Mouse (Mus musculus): ENCODE measurements at regions not wholly inside any gene's neighbourhood (a gene's known extent, or its start where the extent isn't known, plus 50 kb on each side); places are given as distances from the start of the nearest gene placed in this dataset.

DNA sequence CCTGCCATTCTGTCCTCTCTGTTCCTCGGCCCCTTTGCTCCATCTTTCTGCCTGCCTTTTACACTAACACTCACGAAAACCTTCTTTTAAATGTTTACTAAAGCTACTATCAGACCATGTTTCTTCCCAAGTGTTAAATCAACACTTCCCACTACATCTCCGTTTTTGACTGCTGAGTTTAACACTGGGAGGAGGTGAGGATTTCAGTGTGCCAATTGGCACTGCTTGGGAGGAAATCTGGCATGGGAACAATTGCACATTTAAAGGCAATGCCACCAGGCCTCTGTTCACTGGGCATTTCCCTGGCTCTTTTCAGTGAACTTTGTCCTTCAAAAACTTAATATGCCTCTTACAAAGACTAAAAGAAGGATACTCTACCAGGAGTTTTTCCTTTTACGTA, 1365.2 kb upstream of the Tenm2 start:
- TF ChIP-seq CTCF (conservative IDR thresholded peaks at IDR 0.05; ENCODE audit: insufficient read depth, insufficient read length, low read depth, low read length) = no peak
- no peak for TF ChIP-seq POLR2A (IDR thresholded peaks at IDR 0.05; ENCODE audit: low read depth, low read length)

All from kidney, adult 2 months (tissue).